Mouse (Mus musculus) forebrain, embryonic 16.5 days (tissue): ENCODE data around the gene Nat8. TPM values are rescaled to one million over a fixed set of nuclear protein-coding genes. Genes with fewer than 3 reads are reported as not detected.
"Not testable (repeated sequence)": the region's sequence is repeated elsewhere in the genome, so short reads cannot be mapped to it uniquely, and the experiment has no call there.

Experiments
- ATAC-seq: fragments of 200-750 bp; cut with Nextera tagmentation; 2 replicates; pipeline ENCODE4 v1.8.0; 2017; ENCODE audit warnings: mild to moderate bottlenecking, moderate library complexity
- H3K27ac ChIP-seq: fragments of 300-500 bp; sonication (generic); 2 replicates; pipeline ENCODE4 v1.5.1; 2014; ENCODE audit warnings: low read length, control low read depth
- H3K27me3 ChIP-seq: fragments of 300-500 bp; sonication (generic); replicated peaks from 2 replicates; pipeline ENCODE4 v1.6.1; 2014; ENCODE audit warnings: low read length; ENCODE audit not compliant: control insufficient read depth, insufficient read depth
- H3K36me3 ChIP-seq: fragments of 300-500 bp; sonication (generic); 2 replicates; pipeline ENCODE4 v1.6.1; 2014; ENCODE audit not compliant: control insufficient read depth, insufficient read depth
- H3K4me1 ChIP-seq: fragments of 300-500 bp; sonication (generic); replicated peaks from 2 replicates; pipeline ENCODE4 v1.6.1; 2014; ENCODE audit warnings: low read length; ENCODE audit not compliant: control insufficient read depth, insufficient read depth
- H3K4me2 ChIP-seq: fragments of 300-500 bp; sonication (generic); 2 replicates; pipeline ENCODE4 v1.6.1; 2014; ENCODE audit warnings: mild to moderate bottlenecking, low read length, control low read depth
- H3K4me3 ChIP-seq: fragments of 300-500 bp; sonication (generic); replicated peaks from 2 replicates; pipeline ENCODE4 v1.5.1; 2014; ENCODE audit warnings: mild to moderate bottlenecking, low read length, control low read depth
- H3K9ac ChIP-seq: fragments of 300-500 bp; sonication (generic); replicated peaks from 2 replicates; pipeline ENCODE4 v1.6.1; 2014; ENCODE audit warnings: low read depth, low read length, control low read depth
- H3K9me3 ChIP-seq: fragments of 300-500 bp; sonication (generic); 2 replicates; pipeline ENCODE4 v1.6.1; 2016; ENCODE audit warnings: low read length; ENCODE audit not compliant: control insufficient read depth
- WGBS: fragments of 180-500 bp; shearing (Covaris S2); extraction: QIAGEN DNeasy Blood & Tissue Kit; methylation state at CpG from one replicate; pipeline ENCODE4 v1.1.7; 2014; 5-methylcytosine and 5-hydroxymethylcytosine counted together
- polyA plus RNA-seq: library from polyadenylated mRNA; unstranded; fragments of >200 nt; fragmentation: Nextera tagmentation; extraction: Ambion mirVana; gene quantifications from 2 replicates; pipeline ENCODE4 v1.2.1, GENCODE M21; 2015

The Nat8 gene
- polyA plus RNA-seq, 1 experiment from 2014 or later, result not detected

DNA sequence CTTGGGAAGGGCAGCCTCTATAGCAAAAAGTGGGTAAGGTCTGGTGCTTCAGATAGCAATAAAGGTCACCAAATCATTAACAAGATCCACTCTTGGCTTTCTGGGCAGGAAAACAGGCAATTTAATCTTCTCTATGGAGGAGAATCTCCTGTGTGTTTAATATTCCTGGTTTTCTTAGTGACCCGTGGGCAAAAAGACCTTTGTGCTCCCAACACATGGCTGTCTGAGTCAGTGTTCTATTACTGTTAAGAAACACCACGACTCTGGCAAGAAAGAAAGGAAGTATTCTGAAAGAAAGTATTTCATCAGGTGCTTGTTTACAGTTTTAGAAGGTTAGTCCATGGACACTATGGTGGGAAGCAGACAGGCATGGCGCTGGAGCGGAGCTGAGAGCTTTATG, 9.6 kb downstream of the Nat8 start:
- Histone ChIP-seq H3K9me3 (no peaks in the 10 kb centered on the region), H3K9ac (no peak overlapping the region), H3K27ac (no peak overlapping the region), H3K27me3 (no peaks in the 10 kb centered on the region), H3K4me3 (no peak overlapping the region), H3K4me2 (no peak overlapping the region), H3K4me1 (no peaks in the 10 kb centered on the region), H3K36me3 (no peaks in the 10 kb centered on the region)
- no peak for ATAC-seq
- 85% methylated on average over 4 of the region's 4 CpGs for WGBS

DNA sequence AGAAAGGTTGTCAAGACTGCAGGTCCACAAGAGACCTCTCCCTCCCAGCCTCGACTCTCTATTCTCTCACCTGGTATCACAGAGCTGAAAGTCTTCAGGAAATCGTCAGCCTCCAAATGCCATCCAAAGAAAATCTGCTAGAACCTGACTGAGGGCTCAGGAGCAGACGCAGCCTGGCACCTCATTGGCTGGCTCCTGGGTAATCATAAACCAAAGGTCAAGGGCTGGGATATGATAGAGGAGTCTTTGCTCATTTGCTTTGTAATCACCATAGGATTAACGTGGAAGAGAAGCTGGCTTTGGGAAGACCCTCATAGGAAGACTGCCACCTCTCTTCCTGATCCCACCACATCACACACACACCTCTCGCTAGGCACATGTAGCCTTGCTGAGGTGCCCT, 11.0 kb downstream of the Nat8 start, which contains the start of the genes Nat8f6 and Nat8f5:
Gene Nat8f6, minus strand, starts transcription at position 118 of the 400 bp plus-strand sequence.
Gene Nat8f5, minus strand, starts transcription at position 136 of the 400 bp plus-strand sequence.
- Histone ChIP-seq H3K9ac (no peak within 1 kb of the TSS), H3K4me1 (no peaks in the 10 kb centered on the region), H3K27ac (no peak within 1 kb of the TSS), H3K4me3 (no peak within 1 kb of the TSS), H3K9me3 (no peaks in the 10 kb centered on the region), H3K36me3 (no peaks in the 10 kb centered on the region), H3K27me3 (no peaks in the 10 kb centered on the region), H3K4me2 (no peak within 1 kb of the TSS)
- 90% methylated on average over 5 of the region's 5 CpGs for WGBS
- no peak for ATAC-seq

DNA sequence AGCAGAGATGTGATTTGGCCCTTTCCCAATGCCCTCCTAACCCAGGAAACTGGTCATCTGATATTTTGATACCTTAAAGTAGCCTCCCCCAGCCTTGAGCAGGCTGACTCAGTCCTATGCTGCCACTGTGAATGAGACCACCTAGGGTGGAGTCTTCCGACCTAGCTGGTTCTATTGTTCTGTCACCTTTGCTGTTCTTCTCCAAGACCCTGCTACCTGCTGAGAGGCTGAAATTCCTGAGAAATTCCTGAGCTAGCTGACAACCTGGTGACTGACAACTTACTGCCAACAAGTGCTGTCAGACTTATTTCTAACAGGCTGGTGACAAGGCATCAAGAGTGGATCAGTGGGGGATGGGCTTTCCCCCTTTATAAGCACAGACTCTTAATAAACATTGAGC, 13.5 kb downstream of the Nat8 start:
- no peak overlapping the region for H3K27ac ChIP-seq
- WGBS, result 43% methylated on average over 1 of the region's 1 CpGs
- ATAC-seq, result no peak
- no peaks in the 10 kb centered on the region for H3K36me3 ChIP-seq
- H3K4me2 ChIP-seq, result no peak overlapping the region
- H3K9me3 ChIP-seq, result no peaks in the 10 kb centered on the region
- H3K27me3 ChIP-seq, result no peaks in the 10 kb centered on the region
- no peak overlapping the region for H3K9ac ChIP-seq
- H3K4me3 ChIP-seq, result no peak overlapping the region
- H3K4me1 ChIP-seq, result no peaks in the 10 kb centered on the region

DNA sequence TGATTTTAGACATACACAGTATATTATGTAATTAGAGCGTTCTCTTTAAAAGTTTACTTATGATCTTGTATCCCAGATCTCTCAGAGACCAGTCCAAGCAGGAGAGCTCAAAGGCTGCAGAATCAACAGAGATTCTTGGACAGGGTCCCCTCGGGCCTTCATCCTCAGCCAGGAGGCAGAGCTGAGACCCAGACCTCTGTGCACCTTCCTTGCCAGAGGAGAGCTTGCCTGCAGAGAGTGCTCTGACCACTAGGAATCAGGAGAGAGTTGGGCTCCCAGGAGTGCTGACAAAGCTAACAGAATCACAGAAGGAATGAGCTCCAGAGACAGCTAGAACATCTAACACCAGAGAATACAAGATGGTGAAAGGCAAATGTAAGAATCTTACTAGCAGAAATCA, 18.5 kb downstream of the Nat8 start:
- H3K9me3 ChIP-seq, result no peaks in the 10 kb centered on the region

DNA sequence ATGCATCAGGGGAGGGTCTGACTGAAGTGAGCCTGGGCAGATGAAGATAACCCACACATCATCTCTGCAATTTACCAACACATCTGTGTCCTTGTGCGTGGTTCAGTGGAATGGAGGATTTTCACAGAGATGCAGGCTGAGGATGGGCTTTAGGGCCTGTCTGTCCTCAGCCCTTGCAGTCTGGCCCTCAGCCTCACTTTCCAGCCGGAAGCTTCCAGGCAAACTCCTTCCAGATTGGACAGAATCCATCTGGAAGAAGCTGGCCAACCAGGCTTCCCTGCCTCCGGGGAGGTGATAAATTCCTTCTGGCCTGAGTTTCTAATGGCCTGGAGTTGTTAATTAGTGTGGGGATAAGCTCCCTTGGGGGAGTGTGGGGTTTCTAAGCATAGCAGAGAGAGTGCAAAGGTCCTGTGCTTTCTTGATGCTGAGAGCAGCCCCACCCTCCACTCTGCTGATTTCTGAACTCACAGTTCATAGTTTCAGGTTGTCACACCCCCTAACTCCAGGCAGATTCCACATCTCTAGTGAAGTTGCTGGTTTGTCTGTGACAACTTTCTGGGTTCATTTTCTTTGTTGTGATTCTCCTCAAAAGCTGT, 20.8 kb downstream of the Nat8 start:
- not testable (repeated sequence) for H3K36me3 ChIP-seq

More for the DNA sequence above, 18.5 kb downstream of the Nat8 start:
- H3K4me3 ChIP-seq, result no peak overlapping the region
- H3K4me1 ChIP-seq, result no peaks in the 10 kb centered on the region
- H3K27ac ChIP-seq, result no peak overlapping the region
- no peak overlapping the region for H3K9ac ChIP-seq
- ATAC-seq, result no peak
- H3K36me3 ChIP-seq, result no peaks in the 10 kb centered on the region
- WGBS, result 90% methylated on average over 2 of the region's 2 CpGs
- no peak overlapping the region for H3K4me2 ChIP-seq
- no peaks in the 10 kb centered on the region for H3K27me3 ChIP-seq

DNA sequence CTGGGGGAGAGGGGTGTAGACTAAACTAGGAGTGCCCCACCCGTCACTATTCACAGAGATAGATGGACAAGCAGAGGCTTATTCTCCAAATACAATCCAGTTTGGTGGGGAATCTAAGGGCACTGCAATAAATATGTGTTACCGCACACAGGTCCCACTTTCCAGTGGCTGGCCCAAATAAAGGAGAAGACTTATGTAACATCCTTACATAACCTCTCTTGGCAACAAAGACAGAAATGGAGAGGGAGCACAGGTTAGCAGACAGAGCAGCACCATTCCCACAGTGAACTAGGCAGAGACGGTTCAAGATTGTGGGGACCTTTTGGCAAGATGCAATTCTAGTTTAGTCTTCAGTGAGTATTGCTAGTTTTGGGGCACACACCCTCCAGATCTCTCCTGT, 21.4 kb downstream of the Nat8 start:
- H3K27ac ChIP-seq, H3K27me3 ChIP-seq, H3K4me3 ChIP-seq, H3K4me1 ChIP-seq, H3K9me3 ChIP-seq, H3K9ac ChIP-seq, H3K4me2 ChIP-seq, H3K36me3 ChIP-seq, ATAC-seq: not testable (repeated sequence)
- 96% methylated on average over 2 of the region's 3 CpGs for WGBS

More for the DNA sequence above, 20.8 kb downstream of the Nat8 start:
- H3K27me3 ChIP-seq, ATAC-seq, H3K9ac ChIP-seq, H3K4me2 ChIP-seq, H3K4me1 ChIP-seq, H3K4me3 ChIP-seq, H3K9me3 ChIP-seq, H3K27ac ChIP-seq: not testable (repeated sequence)
- 56% methylated on average over 3 of the region's 3 CpGs for WGBS

DNA sequence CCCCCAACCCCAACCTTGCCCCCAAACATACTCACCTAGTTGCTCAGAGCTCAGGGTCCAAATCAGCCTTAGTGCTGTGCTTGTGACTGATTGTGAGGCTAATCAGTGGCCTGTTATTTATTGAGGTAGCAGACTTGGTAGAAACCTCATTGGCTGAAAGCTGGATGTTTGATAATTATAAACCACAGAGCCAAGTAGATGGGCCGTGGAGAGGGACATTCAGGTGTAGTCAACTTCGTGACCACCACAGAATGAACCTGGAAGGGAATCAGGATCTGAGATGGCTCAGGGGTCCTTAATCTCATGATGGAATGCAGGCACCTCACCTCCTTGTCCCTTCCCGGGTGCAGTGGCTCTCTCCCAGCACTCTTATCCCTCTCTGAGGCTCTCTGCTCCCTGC, 22.1 kb downstream of the Nat8 start:
- not testable (repeated sequence) for H3K4me1 ChIP-seq, H3K27ac ChIP-seq, H3K4me3 ChIP-seq, H3K36me3 ChIP-seq, H3K9ac ChIP-seq, H3K4me2 ChIP-seq, H3K27me3 ChIP-seq, H3K9me3 ChIP-seq, ATAC-seq
- WGBS, result 70% methylated on average over 2 of the region's 3 CpGs

DNA sequence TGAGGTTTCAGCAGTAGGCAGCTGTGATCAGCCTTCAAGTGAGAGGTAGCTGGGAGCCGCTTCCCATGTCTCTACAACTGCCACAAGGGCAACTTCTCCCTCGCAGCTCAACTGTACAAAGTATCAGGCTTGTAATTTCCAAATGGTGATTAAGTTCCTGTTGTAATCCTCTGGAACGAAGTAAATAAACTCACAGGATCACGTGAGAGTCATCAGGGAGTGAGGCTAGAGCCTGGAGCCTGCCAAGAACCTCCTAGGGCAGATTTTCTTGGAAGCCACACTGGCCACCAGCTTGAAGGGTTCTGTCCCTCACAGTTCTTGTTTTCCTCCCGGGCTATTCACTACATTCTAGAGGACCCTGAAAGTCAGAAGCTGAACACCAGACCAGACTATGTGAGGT, 28.7 kb downstream of the Nat8 start:
- H3K27me3 ChIP-seq, H3K9me3 ChIP-seq, H3K27ac ChIP-seq, ATAC-seq, H3K4me2 ChIP-seq, H3K9ac ChIP-seq, H3K36me3 ChIP-seq, H3K4me3 ChIP-seq, H3K4me1 ChIP-seq: not testable (repeated sequence)
- 71% methylated on average over 5 of the region's 5 CpGs for WGBS
